Mouse (Mus musculus) lung, embryonic 16.5 days (tissue): ENCODE measurements around the gene Serpina3i. TPM values are rescaled to one million over a fixed set of nuclear protein-coding genes. Genes with fewer than 3 reads are reported as not detected.

Experiments used
- ATAC-seq: fragments of 200-750 bp; cut with Nextera tagmentation; 2 replicates; pipeline ENCODE4 v1.8.0; 2017; ENCODE audit warnings: low read depth, mild to moderate bottlenecking, moderate library complexity
- H3K27ac ChIP-seq: fragments of 300-500 bp; sonication (generic); 2 replicates; pipeline ENCODE4 v1.5.1; 2014; ENCODE audit warnings: mild to moderate bottlenecking, control low read depth, low read length
- H3K27me3 ChIP-seq: fragments of 300-500 bp; sonication (generic); 2 replicates; pipeline ENCODE4 v1.6.1; 2014; ENCODE audit warnings: low read depth, low read length, mixed read lengths; ENCODE audit not compliant: control insufficient read depth, insufficient read depth
- H3K36me3 ChIP-seq: fragments of 300-500 bp; sonication (generic); 2 replicates; pipeline ENCODE4 v1.6.1; 2014; ENCODE audit warnings: low read length; ENCODE audit not compliant: control insufficient read depth, insufficient read depth
- H3K4me1 ChIP-seq: fragments of 300-500 bp; sonication (generic); replicated peaks from 2 replicates; pipeline ENCODE4 v1.6.1; 2014; ENCODE audit warnings: low read length, mixed read lengths; ENCODE audit not compliant: control insufficient read depth, insufficient read depth
- H3K4me2 ChIP-seq: fragments of 300-500 bp; sonication (generic); 2 replicates; pipeline ENCODE4 v1.6.1; 2014; ENCODE audit warnings: low read depth, low read length, control low read depth
- H3K4me3 ChIP-seq: fragments of 300-500 bp; sonication (generic); 2 replicates; pipeline ENCODE4 v1.5.1; 2014; ENCODE audit warnings: mild to moderate bottlenecking, low read length, control low read depth
- H3K9ac ChIP-seq: fragments of 300-500 bp; sonication (generic); 2 replicates; pipeline ENCODE4 v1.6.1; 2014; ENCODE audit warnings: low read length, control low read depth
- H3K9me3 ChIP-seq: fragments of 300-500 bp; sonication (generic); 2 replicates; pipeline ENCODE4 v1.6.1; 2016; ENCODE audit warnings: low read length; ENCODE audit not compliant: control insufficient read depth
- WGBS: fragments of 180-500 bp; shearing (Covaris S2); extraction: QIAGEN DNeasy Blood & Tissue Kit; methylation state at CpG from one replicate; pipeline ENCODE4 v1.1.7; 2014; 5-methylcytosine and 5-hydroxymethylcytosine counted together
- polyA plus RNA-seq: library from polyadenylated mRNA; unstranded; fragments of >200 nt; fragmentation: Nextera tagmentation; extraction: Ambion mirVana; gene quantifications from 2 replicates; pipeline ENCODE4 v1.2.1, GENCODE M21; 2015

Serpina3i gene
- polyA plus RNA-seq, 1 experiment from 2014 or later, result 0.23 TPM

- WGBS, result 81% methylated on average over 11 of the region's 11 CpGs
- no peaks in the 10 kb centered on the region for H3K4me1 ChIP-seq
Measured at GRCm38 (mm10) chr12:104283380-104283779, 20.5 kb downstream of the Serpina3i start.

GRCm38 (mm10) chr12:104288336-104288735, 25.4 kb downstream of the Serpina3i start:
- Histone ChIP-seq H3K27me3 (no peaks in the 10 kb centered on the region), H3K9ac (no peak overlapping the region), H3K4me3 (no peak overlapping the region), H3K4me1 (no peaks in the 10 kb centered on the region), H3K27ac (no peak overlapping the region), H3K4me2 (no peak overlapping the region), H3K9me3 (no peaks in the 10 kb centered on the region), H3K36me3 (no peaks in the 10 kb centered on the region)
- no peak for ATAC-seq

More at GRCm38 (mm10) chr12:104283380-104283779, 20.5 kb downstream of the Serpina3i start:
- no peaks in the 10 kb centered on the region for H3K9me3 ChIP-seq
- no peak overlapping the region for H3K27ac ChIP-seq
- no peak overlapping the region for H3K4me3 ChIP-seq
- H3K9ac ChIP-seq, result no peak overlapping the region
- no peaks in the 10 kb centered on the region for H3K36me3 ChIP-seq
- H3K27me3 ChIP-seq, result no peaks in the 10 kb centered on the region
- no peak overlapping the region for H3K4me2 ChIP-seq
- no peak for ATAC-seq

GRCm38 (mm10) chr12:104289872-104290271, 26.9 kb downstream of the Serpina3i start:
- H3K36me3 ChIP-seq, result no peaks in the 10 kb centered on the region
- WGBS, result 22% methylated on average over 4 of the region's 4 CpGs
- no peak overlapping the region for H3K4me3 ChIP-seq
- no peaks in the 10 kb centered on the region for H3K4me1 ChIP-seq
- H3K4me2 ChIP-seq, result no peak overlapping the region
- no peaks in the 10 kb centered on the region for H3K9me3 ChIP-seq
- no peak overlapping the region for H3K9ac ChIP-seq
- H3K27ac ChIP-seq, result no peak overlapping the region
- H3K27me3 ChIP-seq, result no peaks in the 10 kb centered on the region
- no peak for ATAC-seq

GRCm38 (mm10) chr12:104293963-104294362, 31.0 kb downstream of the Serpina3i start:
- Histone ChIP-seq H3K36me3 (no peaks in the 10 kb centered on the region), H3K9me3 (no peaks in the 10 kb centered on the region), H3K4me2 (no peak overlapping the region), H3K27me3 (no peaks in the 10 kb centered on the region), H3K27ac (no peak overlapping the region), H3K9ac (no peak overlapping the region), H3K4me3 (no peak overlapping the region), H3K4me1 (no peaks in the 10 kb centered on the region)
- no peak for ATAC-seq
- WGBS, result 90% methylated on average over 2 of the region's 2 CpGs

- H3K36me3 ChIP-seq, result no peaks in the 10 kb centered on the region
- no peaks in the 10 kb centered on the region for H3K4me1 ChIP-seq
- no peaks in the 10 kb centered on the region for H3K27me3 ChIP-seq
- no peak overlapping the region for H3K4me3 ChIP-seq
- H3K9me3 ChIP-seq, result no peaks in the 10 kb centered on the region
- WGBS, result 87% methylated on average over 2 of the region's 2 CpGs
- H3K27ac ChIP-seq, result no peak overlapping the region
- no peak for ATAC-seq
- H3K4me2 ChIP-seq, result no peak overlapping the region
- H3K9ac ChIP-seq, result no peak overlapping the region
Measured at GRCm38 (mm10) chr12:104298049-104298448, 35.1 kb downstream of the Serpina3i start.

GRCm38 (mm10) chr12:104305991-104306390, 43.1 kb downstream of the Serpina3i start:
- Histone ChIP-seq H3K4me1 (no peaks in the 10 kb centered on the region), H3K27ac (no peak overlapping the region), H3K4me2 (no peak overlapping the region), H3K36me3 (no peaks in the 10 kb centered on the region), H3K9me3 (no peaks in the 10 kb centered on the region; the same call in 1 of the 2 replicates), H3K27me3 (no peaks in the 10 kb centered on the region), H3K9ac (no peak overlapping the region), H3K4me3 (no peak overlapping the region)
- 68% methylated on average over 4 of the region's 4 CpGs for WGBS
- no peak for ATAC-seq

- no peaks in the 10 kb centered on the region for H3K27me3 ChIP-seq
- WGBS, result 71% methylated on average over 1 of the region's 1 CpGs
- no peaks in the 10 kb centered on the region for H3K4me1 ChIP-seq
- H3K36me3 ChIP-seq, result no peaks in the 10 kb centered on the region
- H3K4me2 ChIP-seq, result no peak within 1 kb of the TSS
- H3K9ac ChIP-seq, result no peak within 1 kb of the TSS
- H3K9me3 ChIP-seq, result peaks cover 3% of the 10 kb centered on the region; the same call in 1 of the 2 replicates
- no peak for ATAC-seq
- H3K27ac ChIP-seq, result no peak within 1 kb of the TSS
- H3K4me3 ChIP-seq, result no peak within 1 kb of the TSS
Measured at GRCm38 (mm10) chr12:104314253-104314652, 51.3 kb downstream of the Serpina3i start, which contains the start of gene Serpina3j. TSS of gene Serpina3j (plus strand) at chr12:104314553.

Other genes with a start within 250 kb of the Serpina3i start
- gene Serpina9, start 249.4 kb upstream of the Serpina3i start, polyA plus RNA-seq, result 0.38 and 1.1 TPM in 2 replicates
- gene Serpina12, start 218.7 kb upstream of the Serpina3i start, polyA plus RNA-seq, result 0.14 TPM in 1 of 2 replicates, not detected in the other
- gene Serpina5, start 162.0 kb upstream of the Serpina3i start, polyA plus RNA-seq, result not detected in 2 replicates
- not detected in 2 replicates for gene Serpina3a, start 150.4 kb upstream of the Serpina3i start, polyA plus RNA-seq
- gene Serpina3b, start 135.1 kb upstream of the Serpina3i start, polyA plus RNA-seq, result not detected in 2 replicates
- gene Serpina3c, start 109.3 kb upstream of the Serpina3i start, polyA plus RNA-seq, result 0.06 and 0.28 TPM in 2 replicates
- 0.06 and 0.14 TPM in 2 replicates for gene Serpina3f, start 48.6 kb upstream of the Serpina3i start, polyA plus RNA-seq
- 2.7 and 4.0 TPM in 2 replicates for gene Serpina3g, start 26.9 kb upstream of the Serpina3i start, polyA plus RNA-seq
- gene Serpina3j, start 51.4 kb downstream of the Serpina3i start, polyA plus RNA-seq, result not detected in 2 replicates
- not detected in 2 replicates for gene Serpina3k, start 75.4 kb downstream of the Serpina3i start, polyA plus RNA-seq
- not detected in 2 replicates for gene Serpina3m, start 75.4 kb downstream of the Serpina3i start, polyA plus RNA-seq
- gene Serpina3n, start 143.6 kb downstream of the Serpina3i start, polyA plus RNA-seq, result 0.11 and 0.33 TPM in 2 replicates
- 0.23 and 0.31 TPM in 2 replicates for gene Gsc, start 210.2 kb downstream of the Serpina3i start, polyA plus RNA-seq